9 mouse cellular contexts compared by ENCODE assay signal in genomic region chr3:41182036-41182899, GRCm38 (mm10).
DNase-seq lines count a peak whose midpoint lies in the region; ATAC-seq and TF ChIP-seq lines count a peak whose summit lies in the region.
"Had no signal": no experiment of that assay in that cellular context is flagged by ENCODE, and none has a peak within 500 bp of the region (broad histone marks: within the 10 kb centered on the region; RNA-seq: fewer than 3 reads in every experiment).

No protein-coding gene starts in this region.

- no peak for TF ChIP-seq EP300 in CH12.LX (IDR thresholded peaks at IDR 0.05; ENCODE audit: low read length)
- no peak for TF ChIP-seq EP300 in heart, postnatal 0 days (IDR thresholded peaks at IDR 0.05; ENCODE audit: low read depth)
- TF ChIP-seq EP300 in liver, embryonic 14.5 days (IDR thresholded peaks at IDR 0.05; ENCODE audit: low read depth) = no peak

- no peaks in the 10 kb centered on the region for H3K9me3 ChIP-seq in CH12.LX (replicated peaks; ENCODE audit: low read length)
- no peaks in the 10 kb centered on the region for H3K9me3 ChIP-seq in forebrain, embryonic 13.5 days (replicated peaks)
- H3K9me3 ChIP-seq in heart, postnatal 0 days (replicated peaks; ENCODE audit: control insufficient read depth, low read length) = no peaks in the 10 kb centered on the region
- no peaks in the 10 kb centered on the region for H3K9me3 ChIP-seq in liver, embryonic 14.5 days (ENCODE audit: control insufficient read depth, low read length)
- H3K9me3 ChIP-seq in neural tube, embryonic 13.5 days = no peaks in the 10 kb centered on the region

- 59% methylated on average over 15 of the region's 15 CpGs for WGBS in forebrain, embryonic 13.5 days
- 49% methylated on average over 15 of the region's 15 CpGs for WGBS in heart, postnatal 0 days
- 49% methylated on average over 15 of the region's 15 CpGs for WGBS in liver, embryonic 14.5 days (ENCODE audit: insufficient replicate concordance)
- 55% methylated on average over 15 of the region's 15 CpGs for WGBS in neural tube, embryonic 13.5 days

- H3K79me2 ChIP-seq in CH12.LX (replicated peaks; ENCODE audit: control insufficient read depth, extremely low read depth, insufficient read depth, poor library complexity, severe bottlenecking) = no peaks in the 10 kb centered on the region

- no peak for TF ChIP-seq POLR2A in CH12.LX (IDR thresholded peaks at IDR 0.05; ENCODE audit: low read depth, low read length)

- peak; percentile 92 for ATAC-seq in forebrain, embryonic 13.5 days
- peak; percentile 86 for ATAC-seq in heart, postnatal 0 days (ENCODE audit: insufficient read depth, low read depth)
- peak; percentile 48; the same call in 1 of the 2 replicates for ATAC-seq in liver, embryonic 14.5 days (ENCODE audit: insufficient read depth)
- peak; percentile 94 for ATAC-seq in neural tube, embryonic 13.5 days (ENCODE audit: low read depth)

- dilution Hi-C loops in CH12.LX (cut with MboI; ENCODE audit: extremely low pct_ligation_motif_present, extremely low pct_unique_long_range_greater_than_20kb, low sequenced_read_pairs) = no loop called here

- DNase-seq in CH12.LX (ENCODE audit: extremely low read depth) = peak; percentile 72
- DNase-seq in c-Kit-positive CD71-positive TER-119-positive erythroid progenitor cells, embryonic 14.5 days (ENCODE audit: low spot score) = peak; percentile 68
- peak; percentile 82 for DNase-seq in heart, postnatal 0 days (ENCODE audit: low spot score)
- peak; percentile 84 to 95 for DNase-seq in kidney, postnatal 36 days
- DNase-seq in liver, embryonic 14.5 days (ENCODE audit: low read depth in 3 of 3, low spot score in 3 of 3) = peak; percentile 52 to 57 (median 53)
- peak; percentile 74 for DNase-seq in telencephalon, adult 2 months (ENCODE audit: low read depth, low spot score)

- H3K36me3 ChIP-seq in CH12.LX (replicated peaks in 1 of 2; ENCODE audit: control insufficient read depth in 1 of 2, insufficient read depth in 1 of 2, low read length in 1 of 2) = no peaks in the 10 kb centered on the region
- no peaks in the 10 kb centered on the region for H3K36me3 ChIP-seq in forebrain, embryonic 13.5 days (ENCODE audit: poor library complexity, severe bottlenecking)
- H3K36me3 ChIP-seq in heart, postnatal 0 days (replicated peaks; ENCODE audit: control insufficient read depth, insufficient read depth, low read length) = no peaks in the 10 kb centered on the region
- no peaks in the 10 kb centered on the region for H3K36me3 ChIP-seq in liver, embryonic 14.5 days (replicated peaks; ENCODE audit: control insufficient read depth, insufficient read depth, low read depth)
- no peaks in the 10 kb centered on the region for H3K36me3 ChIP-seq in neural tube, embryonic 13.5 days

- no peaks in the 10 kb centered on the region for H3K27me3 ChIP-seq in CH12.LX (replicated peaks)
- no peaks in the 10 kb centered on the region for H3K27me3 ChIP-seq in forebrain, embryonic 13.5 days
- no peaks in the 10 kb centered on the region for H3K27me3 ChIP-seq in heart, postnatal 0 days (ENCODE audit: control insufficient read depth, insufficient read depth, low read length)
- no peaks in the 10 kb centered on the region for H3K27me3 ChIP-seq in liver, embryonic 14.5 days (ENCODE audit: control insufficient read depth, insufficient read depth, low read length)
- no peaks in the 10 kb centered on the region for H3K27me3 ChIP-seq in neural tube, embryonic 13.5 days

- H3K4me2 ChIP-seq in CH12.LX (ENCODE audit: insufficient read depth, low read depth, poor library complexity, severe bottlenecking) = peak overlapping the region; percentile 45
- no peak overlapping the region for H3K4me2 ChIP-seq in forebrain, embryonic 13.5 days
- no peak overlapping the region for H3K4me2 ChIP-seq in heart, postnatal 0 days (ENCODE audit: low read depth, low read length)
- no peak overlapping the region for H3K4me2 ChIP-seq in liver, embryonic 14.5 days (ENCODE audit: low read depth)
- no peak overlapping the region for H3K4me2 ChIP-seq in neural tube, embryonic 13.5 days

- peak; percentile 72 for TF ChIP-seq RAD21 in CH12.LX (IDR thresholded peaks at IDR 0.05; ENCODE audit: low read depth, low read length)

- H3K4me1 ChIP-seq in CH12.LX (ENCODE audit: control insufficient read depth in 1 of 2, insufficient read depth in 2 of 2) = peaks cover 3 to 24% of the 10 kb centered on the region in 2 experiments; a peak in 2 of 4 replicates
- peaks cover 6% of the 10 kb centered on the region; the same call in 1 of the 2 replicates for H3K4me1 ChIP-seq in forebrain, embryonic 13.5 days
- H3K4me1 ChIP-seq in heart, postnatal 0 days (ENCODE audit: control insufficient read depth, insufficient read depth) = peaks cover 6% of the 10 kb centered on the region
- peaks cover 23 to 44% of the 10 kb centered on the region in 2 experiments for H3K4me1 ChIP-seq in liver, embryonic 14.5 days (replicated peaks; ENCODE audit: control insufficient read depth in 2 of 2, insufficient read depth in 2 of 2, low read length in 1 of 2)
- H3K4me1 ChIP-seq in neural tube, embryonic 13.5 days (replicated peaks) = peaks cover 8% of the 10 kb centered on the region

- no peak overlapping the region for H3K27ac ChIP-seq in CH12.LX (ENCODE audit: insufficient read depth, low read depth)
- H3K27ac ChIP-seq in forebrain, embryonic 13.5 days = no peak overlapping the region
- no peak overlapping the region for H3K27ac ChIP-seq in heart, postnatal 0 days (ENCODE audit: low read depth)
- H3K27ac ChIP-seq in liver, embryonic 14.5 days = no peak overlapping the region
- no peak overlapping the region for H3K27ac ChIP-seq in neural tube, embryonic 13.5 days (replicated peaks)
- H3K27ac ChIP-seq: macrophage had no signal

- in situ Hi-C loops in CH12.LX (cut with MboI; ENCODE audit: low pct_ligation_motif_present, low pct_unique_long_range_greater_than_20kb, low sequenced_read_pairs) = no loop called here

- H3K4me3 ChIP-seq in CH12.LX (replicated peaks in 1 of 3; ENCODE audit: low read depth in 2 of 3, low read length in 2 of 3, poor library complexity in 1 of 3) = no peak overlapping the region
- H3K4me3 ChIP-seq in forebrain, embryonic 13.5 days = no peak overlapping the region
- no peak overlapping the region for H3K4me3 ChIP-seq in heart, postnatal 0 days (ENCODE audit: low read depth, low read length)
- no peak overlapping the region for H3K4me3 ChIP-seq in liver, embryonic 14.5 days (ENCODE audit: insufficient read depth in 1 of 2, low read depth in 2 of 2, low read length in 2 of 2)
- H3K4me3 ChIP-seq in neural tube, embryonic 13.5 days = no peak overlapping the region

- no peak overlapping the region for H3K9ac ChIP-seq in CH12.LX (ENCODE audit: insufficient read depth, low read depth)
- H3K9ac ChIP-seq in forebrain, embryonic 13.5 days = 0 out of 2 replicates have a peak overlapping the region, but pooled peaks have one; percentile 2
- no peak overlapping the region for H3K9ac ChIP-seq in heart, postnatal 0 days (replicated peaks; ENCODE audit: low read depth, low read length)
- no peak overlapping the region for H3K9ac ChIP-seq in liver, embryonic 14.5 days (replicated peaks)
- no peak overlapping the region for H3K9ac ChIP-seq in neural tube, embryonic 13.5 days

- peak; percentile 87 to 88 for TF ChIP-seq CTCF in CH12.LX (conservative IDR thresholded peaks at IDR 0.05 in 1 of 2, IDR thresholded peaks at IDR 0.05 in 1 of 2; ENCODE audit: low read depth in 2 of 2, low read length in 2 of 2)
- TF ChIP-seq CTCF in heart, postnatal 0 days (IDR thresholded peaks at IDR 0.05; ENCODE audit: low read depth) = peak; percentile 93
- TF ChIP-seq CTCF in liver, embryonic 14.5 days (IDR thresholded peaks at IDR 0.05; ENCODE audit: low read depth) = peak; percentile 97

TF ChIP-seq in CH12.LX, 34 proteins besides CTCF, POLR2A, EP300 and RAD21 (continues in another document):
- TF ChIP-seq UBTF (IDR thresholded peaks at IDR 0.05; ENCODE audit: low read depth, low read length) (no peak), MAZ (IDR thresholded peaks at IDR 0.05; ENCODE audit: low read depth, low read length) (no peak), MYC (IDR thresholded peaks at IDR 0.05; ENCODE audit: low read depth, low read length) (no peak), ZMIZ1 (IDR thresholded peaks at IDR 0.05; ENCODE audit: low read depth, low read length) (no peak), MAFK (IDR thresholded peaks at IDR 0.05; ENCODE audit: insufficient replicate concordance, low read length) (no peak), RCOR1 (conservative IDR thresholded peaks at IDR 0.05; ENCODE audit: low read depth, low read length) (0 out of 2 replicates have a peak, but pooled peaks have one; percentile 25), NRF1 (IDR thresholded peaks at IDR 0.05; ENCODE audit: low read depth, low read length) (no peak), NELFE (IDR thresholded peaks at IDR 0.05; ENCODE audit: low read depth, low read length) (no peak), E2F4 (IDR thresholded peaks at IDR 0.05; ENCODE audit: insufficient replicate concordance, low read depth, low read length) (no peak), BHLHE40 (IDR thresholded peaks at IDR 0.05; ENCODE audit: low read depth, low read length) (peak; percentile 46), SMC3 (IDR thresholded peaks at IDR 0.05; ENCODE audit: low read depth, low read length) (peak; percentile 73), GABPA (IDR thresholded peaks at IDR 0.05; ENCODE audit: insufficient replicate concordance, low read depth, low read length) (no peak), ZNF384 (IDR thresholded peaks at IDR 0.05; ENCODE audit: low read depth, low read length) (no peak), TBP (conservative IDR thresholded peaks at IDR 0.05; ENCODE audit: low read depth, low read length) (no peak), CHD1 (IDR thresholded peaks at IDR 0.05; ENCODE audit: low read depth, low read length) (no peak), SIN3A (IDR thresholded peaks at IDR 0.05; ENCODE audit: low read length) (no peak), ZKSCAN1 (IDR thresholded peaks at IDR 0.05; ENCODE audit: borderline replicate concordance, low read depth, low read length) (no peak), IRF4 (IDR thresholded peaks at IDR 0.05; ENCODE audit: low read depth, low read length) (no peak), TCF12 (IDR thresholded peaks at IDR 0.05; ENCODE audit: low read depth, low read length) (no peak), MAX (IDR thresholded peaks at IDR 0.05; ENCODE audit: low read length) (no peak), ETS1 (conservative IDR thresholded peaks at IDR 0.05; ENCODE audit: low read depth, low read length) (no peak), ZC3H11A (IDR thresholded peaks at IDR 0.05; ENCODE audit: low read depth, low read length) (no peak), MXI1 (IDR thresholded peaks at IDR 0.05; ENCODE audit: low read depth, low read length) (no peak), JUN (IDR thresholded peaks at IDR 0.05; ENCODE audit: insufficient read depth, low read depth, low read length) (no peak), USF1 (IDR thresholded peaks at IDR 0.05; ENCODE audit: low read depth, low read length) (peak; percentile 59), HCFC1 (IDR thresholded peaks at IDR 0.05; ENCODE audit: low read depth, low read length) (no peak), PAX5 (IDR thresholded peaks at IDR 0.05; ENCODE audit: low read length) (no peak)
